Mouse (Mus musculus) liver, postnatal 0 days (tissue): ENCODE measurements around the gene Slit3. TPM values are rescaled to one million over a fixed set of nuclear protein-coding genes. Genes with fewer than 3 reads are reported as not detected.

Experiments
- ATAC-seq: fragments of 200-750 bp; cut with Nextera tagmentation; 2 replicates; pipeline ENCODE4 v1.8.0; 2017; ENCODE audit warnings: mild to moderate bottlenecking, moderate library complexity
- DNase-seq: peaks from one replicate; pipeline ENCODE4 v3.0.0-alpha.2; 2016
- H3K27ac ChIP-seq: fragments of 300-500 bp; sonication (generic); 2 replicates; pipeline ENCODE4 v1.5.1; 2014; ENCODE audit warnings: antibody characterized with exemption, moderate library complexity, mild to moderate bottlenecking, low read depth
- H3K27me3 ChIP-seq: fragments of 300-500 bp; sonication (generic); 2 replicates; pipeline ENCODE4 v1.6.1; 2014; ENCODE audit warnings: low read length, control low read depth, mixed read lengths; ENCODE audit not compliant: insufficient read depth
- H3K36me3 ChIP-seq: fragments of 300-500 bp; sonication (generic); replicated peaks from 2 replicates; pipeline ENCODE4 v1.6.1; 2014; ENCODE audit warnings: mild to moderate bottlenecking, control low read depth, low read length, moderate library complexity, mixed read lengths; ENCODE audit not compliant: insufficient read depth
- H3K4me1 ChIP-seq: fragments of 300-500 bp; sonication (generic); 2 replicates; pipeline ENCODE4 v1.6.1; 2014; ENCODE audit warnings: antibody characterized with exemption, mild to moderate bottlenecking, control low read depth; ENCODE audit not compliant: insufficient read depth
- H3K4me2 ChIP-seq: fragments of 300-500 bp; sonication (generic); 2 replicates; pipeline ENCODE4 v1.6.1; 2014; ENCODE audit warnings: low read depth, mild to moderate bottlenecking, low read length, moderate library complexity, mixed read lengths
- H3K4me3 ChIP-seq: fragments of 300-500 bp; sonication (generic); 2 replicates; pipeline ENCODE4 v1.5.1; 2014; ENCODE audit warnings: low read depth, low read length
- H3K9ac ChIP-seq: fragments of 300-500 bp; sonication (generic); replicated peaks from 2 replicates; pipeline ENCODE4 v1.6.1; 2014; ENCODE audit warnings: mild to moderate bottlenecking, moderate library complexity
- H3K9me3 ChIP-seq: fragments of 300-500 bp; sonication (generic); 2 replicates; pipeline ENCODE4 v1.6.1; 2016; ENCODE audit warnings: mild to moderate bottlenecking, control low read depth, low read length, mixed read lengths
- CTCF ChIP-seq: sonication (generic); IDR thresholded peaks from 2 replicates; pipeline ENCODE4 v1.5.1; 2016; ENCODE audit warnings: antibody characterized with exemption, low read depth
- EP300 ChIP-seq: IDR thresholded peaks from 2 replicates; pipeline ENCODE4 v1.6.1; 2016; ENCODE audit warnings: antibody characterized with exemption, low read depth, mild to moderate bottlenecking
- WGBS: fragments of 180-500 bp; shearing (Covaris S2); extraction: QIAGEN DNeasy Blood & Tissue Kit; methylation state at CpG from one replicate; pipeline ENCODE4 v1.1.7; 2014; ENCODE audit not compliant: insufficient replicate concordance; 5-methylcytosine and 5-hydroxymethylcytosine counted together
- polyA plus RNA-seq: library from polyadenylated mRNA; unstranded; fragments of >200 nt; fragmentation: Nextera tagmentation; extraction: Ambion mirVana; gene quantifications from 2 replicates; pipeline ENCODE4 v1.2.1, GENCODE M21; 2015

The Slit3 gene
- polyA plus RNA-seq, 1 experiment from 2014 or later: 0.20 TPM

DNA sequence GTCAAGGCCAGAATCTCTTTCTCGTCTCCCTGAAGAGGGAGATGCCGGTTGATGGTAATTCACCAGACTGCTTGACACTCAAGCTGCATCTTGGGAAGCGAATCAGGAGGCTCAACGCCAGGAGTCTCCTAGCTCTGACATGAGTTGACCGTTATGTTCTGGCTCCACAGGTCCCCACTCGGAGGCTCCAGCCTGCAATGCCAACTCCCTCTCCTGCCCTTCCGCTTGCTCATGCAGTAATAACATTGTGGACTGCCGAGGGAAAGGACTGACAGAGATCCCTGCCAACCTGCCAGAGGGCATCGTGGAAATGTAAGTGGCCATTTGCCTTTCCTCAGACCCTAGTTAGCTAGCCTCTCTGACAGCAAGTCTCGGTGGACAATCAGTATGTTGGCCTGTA lies 457.8 kb downstream of the Slit3 start:
- WGBS: 89% methylated on average over 10 of the region's 10 CpGs
- H3K36me3 ChIP-seq: no peaks in the 10 kb centered on the region

DNA sequence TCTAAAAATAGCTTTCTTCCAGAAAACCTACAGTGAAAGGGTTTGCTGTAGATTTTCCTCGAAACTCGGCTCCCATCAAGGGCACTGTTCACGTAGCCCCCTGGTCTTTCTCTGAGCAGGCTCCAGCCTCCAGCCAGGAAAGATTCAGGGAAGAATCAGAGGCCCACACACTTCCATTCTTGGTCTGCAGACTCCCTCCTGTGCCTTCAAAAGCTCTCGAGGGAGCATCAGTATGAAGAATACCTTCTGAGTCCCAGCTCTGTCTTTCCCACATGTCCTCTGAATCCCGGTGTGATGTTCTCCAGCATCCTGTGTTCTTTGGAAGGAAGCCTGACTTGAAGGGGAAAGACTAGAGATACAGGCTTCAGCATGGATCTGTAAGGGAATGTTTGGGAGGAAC lies 461.6 kb downstream of the Slit3 start:
- no peak for DNase-seq
- H3K27me3 ChIP-seq: no peaks in the 10 kb centered on the region
- no peak overlapping the region for H3K4me2 ChIP-seq
- no peak overlapping the region for H3K9ac ChIP-seq
- no peak for ATAC-seq
- no peaks in the 10 kb centered on the region for H3K9me3 ChIP-seq
- no peak for TF ChIP-seq CTCF
- no peak for TF ChIP-seq EP300
- no peak overlapping the region for H3K4me3 ChIP-seq
- WGBS: 78% methylated on average over 5 of the region's 5 CpGs
- H3K36me3 ChIP-seq: no peaks in the 10 kb centered on the region
- H3K4me1 ChIP-seq: no peaks in the 10 kb centered on the region
- H3K27ac ChIP-seq: no peak overlapping the region

More for the DNA sequence above, 457.8 kb downstream of the Slit3 start:
- no peaks in the 10 kb centered on the region for H3K9me3 ChIP-seq
- H3K9ac ChIP-seq: no peak overlapping the region
- ATAC-seq: no peak
- no peak for DNase-seq
- H3K4me3 ChIP-seq: no peak overlapping the region
- no peaks in the 10 kb centered on the region for H3K4me1 ChIP-seq
- TF ChIP-seq EP300: no peak
- no peak for TF ChIP-seq CTCF
- no peak overlapping the region for H3K4me2 ChIP-seq
- H3K27ac ChIP-seq: no peak overlapping the region
- H3K27me3 ChIP-seq: no peaks in the 10 kb centered on the region

DNA sequence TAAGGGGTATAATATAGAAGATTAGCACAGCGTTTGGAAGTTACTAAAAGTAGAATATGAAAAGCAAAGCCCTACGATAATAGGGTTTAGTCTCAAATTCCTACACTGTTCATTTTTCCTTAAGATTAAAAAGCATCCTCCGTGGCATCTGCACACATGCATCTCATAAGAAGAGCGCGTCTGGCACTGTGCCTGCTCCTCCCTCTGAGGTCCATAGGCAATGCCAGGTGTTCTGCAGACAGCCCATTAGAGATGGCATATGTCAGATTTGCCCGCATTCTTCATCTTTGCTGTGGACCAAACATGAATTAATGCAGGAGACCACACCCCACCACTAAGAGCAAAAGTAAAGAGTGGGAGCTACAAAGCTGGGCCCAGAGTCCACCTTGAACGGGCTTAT lies 462.6 kb downstream of the Slit3 start:
- TF ChIP-seq EP300 (no peak), CTCF (no peak)
- Histone ChIP-seq H3K4me1 (no peaks in the 10 kb centered on the region), H3K9me3 (no peaks in the 10 kb centered on the region), H3K27me3 (no peaks in the 10 kb centered on the region), H3K9ac (no peak overlapping the region), H3K4me3 (no peak overlapping the region), H3K36me3 (no peaks in the 10 kb centered on the region), H3K4me2 (no peak overlapping the region), H3K27ac (no peak overlapping the region)
- no peak for DNase-seq
- ATAC-seq: no peak
- 83% methylated on average over 7 of the region's 7 CpGs for WGBS

DNA sequence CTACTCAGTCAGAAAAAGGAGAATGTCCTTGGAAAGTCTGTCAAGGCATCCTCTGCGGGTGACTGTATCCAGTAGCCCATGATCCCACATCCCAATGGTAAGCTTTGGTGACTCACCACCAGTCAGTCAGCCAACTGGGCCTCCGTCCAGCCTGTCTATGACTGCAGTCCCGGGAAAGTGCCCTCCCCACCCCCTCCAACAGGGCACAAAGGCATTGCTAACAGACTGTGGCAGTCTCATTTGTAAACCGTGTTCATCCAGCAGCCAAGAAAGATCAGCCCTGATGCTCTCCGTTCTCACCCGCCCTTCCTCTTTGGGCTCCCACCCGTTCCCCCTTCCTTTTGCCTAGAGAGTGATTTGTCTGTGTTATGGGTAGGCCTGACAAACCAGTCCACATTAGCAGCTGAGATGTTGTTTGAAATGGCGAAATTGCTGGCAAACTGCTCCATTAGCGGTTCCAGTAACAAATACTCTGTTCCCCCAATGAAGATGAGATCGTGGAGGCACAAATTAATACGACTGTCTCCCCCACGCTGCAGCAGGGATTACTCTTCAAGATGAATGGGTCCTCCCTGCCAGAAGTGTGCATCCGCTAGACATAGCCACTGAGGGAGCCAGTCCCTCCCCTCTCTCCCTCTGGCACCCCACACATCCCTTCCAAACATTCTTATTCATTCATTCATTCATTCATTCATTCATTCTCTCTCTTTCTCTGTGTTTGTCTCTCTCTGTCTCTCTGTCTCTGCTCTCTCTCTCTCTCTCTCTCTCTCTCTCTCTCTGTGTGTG lies 466.3 kb downstream of the Slit3 start:
- TF ChIP-seq CTCF: no peak
- no peak for TF ChIP-seq EP300
- Histone ChIP-seq H3K4me2 (no peak overlapping the region), H3K9me3 (no peaks in the 10 kb centered on the region), H3K4me1 (no peaks in the 10 kb centered on the region), H3K36me3 (no peaks in the 10 kb centered on the region), H3K27me3 (no peaks in the 10 kb centered on the region), H3K27ac (no peak overlapping the region), H3K4me3 (no peak overlapping the region), H3K9ac (no peak overlapping the region)
- DNase-seq (no peak), ATAC-seq (no peak)
- WGBS: 72% methylated on average over 13 of the region's 13 CpGs

DNA sequence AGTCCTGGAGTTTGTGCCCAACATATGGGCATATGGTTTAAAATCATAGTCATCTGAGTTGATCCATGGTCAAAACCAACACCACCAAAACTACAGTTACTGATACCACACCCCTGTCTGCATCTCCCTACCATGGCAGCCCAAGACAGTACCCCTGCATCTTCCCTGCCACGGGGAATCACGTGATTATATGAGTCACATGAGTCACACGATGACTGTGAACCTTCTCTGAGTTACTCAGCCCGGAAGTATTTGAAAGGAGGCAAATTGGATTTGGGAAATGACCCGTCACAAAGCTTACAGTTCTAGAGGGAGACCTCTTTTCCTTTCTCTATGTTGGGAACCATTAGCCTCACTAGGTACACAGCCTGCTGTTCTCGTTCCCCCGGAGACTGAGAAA lies 468.9 kb downstream of the Slit3 start:
- H3K27me3 ChIP-seq: no peaks in the 10 kb centered on the region
- no peak for DNase-seq
- ATAC-seq: no peak
- no peak overlapping the region for H3K27ac ChIP-seq
- 74% methylated on average over 7 of the region's 7 CpGs for WGBS
- TF ChIP-seq CTCF: no peak
- no peak for TF ChIP-seq EP300
- H3K4me1 ChIP-seq: no peaks in the 10 kb centered on the region
- H3K4me2 ChIP-seq: no peak overlapping the region
- no peaks in the 10 kb centered on the region for H3K36me3 ChIP-seq
- no peak overlapping the region for H3K9ac ChIP-seq
- H3K4me3 ChIP-seq: no peak overlapping the region
- H3K9me3 ChIP-seq: no peaks in the 10 kb centered on the region

DNA sequence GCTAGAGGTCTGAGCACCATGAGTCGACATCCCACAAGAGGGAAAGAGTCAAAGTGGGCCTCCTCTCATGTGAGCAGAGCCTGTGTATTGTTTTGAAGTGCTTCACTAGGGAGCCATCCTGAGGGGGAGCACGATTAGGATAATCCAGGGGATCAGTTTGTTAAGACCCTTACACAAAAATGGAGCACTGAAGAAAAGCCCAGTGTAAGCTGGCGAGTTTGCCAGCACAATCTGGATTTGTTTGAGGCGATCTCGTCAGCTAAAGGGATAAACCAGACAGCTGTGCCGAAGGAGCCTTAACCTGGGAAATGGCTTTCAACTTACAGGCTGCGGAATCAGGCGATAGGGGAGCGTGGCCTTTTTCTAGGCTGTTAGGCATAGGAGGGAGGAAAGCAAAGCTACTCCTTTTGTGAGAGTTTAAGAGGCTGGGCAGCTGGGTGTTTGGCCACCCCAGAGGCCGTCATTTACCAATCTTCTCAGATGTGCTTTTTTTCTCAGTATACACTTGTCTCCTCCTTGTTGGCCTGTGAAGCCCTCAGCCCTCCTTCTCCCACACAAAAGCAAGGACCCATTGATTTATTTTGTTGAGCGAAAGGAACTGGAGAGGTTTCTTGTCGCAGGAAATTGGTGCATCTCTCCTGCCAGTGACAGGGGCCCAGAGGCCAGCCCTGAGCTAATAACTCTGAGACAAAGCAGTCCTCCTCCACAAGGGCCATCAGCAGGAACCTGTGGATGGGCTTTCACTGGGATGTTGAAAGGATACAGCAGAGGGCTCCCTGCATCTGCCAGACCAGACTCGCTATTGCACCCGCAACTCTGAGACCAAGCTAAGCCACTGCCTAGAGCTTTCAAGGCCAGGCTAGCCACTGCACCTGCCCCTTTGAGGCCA lies 472.4 kb downstream of the Slit3 start:
- no peaks in the 10 kb centered on the region for H3K36me3 ChIP-seq
- ATAC-seq (no peak), DNase-seq (no peak)
- no peaks in the 10 kb centered on the region for H3K27me3 ChIP-seq
- H3K4me2 ChIP-seq: no peak overlapping the region
- WGBS: 69% methylated on average over 14 of the region's 14 CpGs
- H3K9me3 ChIP-seq: no peaks in the 10 kb centered on the region
- no peaks in the 10 kb centered on the region for H3K4me1 ChIP-seq
- no peak for TF ChIP-seq CTCF
- no peak for TF ChIP-seq EP300
- H3K4me3 ChIP-seq: no peak overlapping the region
- H3K9ac ChIP-seq: no peak overlapping the region
- no peak overlapping the region for H3K27ac ChIP-seq
